Mouse (Mus musculus) gastrocnemius, postnatal 4 days (tissue): ENCODE measurements at regions not wholly inside any gene's neighbourhood (a gene's known extent, or its start where the extent isn't known, plus 50 kb on each side); places are given as distances from the start of the nearest gene placed in this dataset.

Experiments
- DNase-seq, 2 experiments: peaks; one replicate each; pipeline ENCODE4 v3.0.0; 2021 to 2022; ENCODE audit warnings: low spot score in 2 of 2, mixed read lengths in 2 of 2

DNA sequence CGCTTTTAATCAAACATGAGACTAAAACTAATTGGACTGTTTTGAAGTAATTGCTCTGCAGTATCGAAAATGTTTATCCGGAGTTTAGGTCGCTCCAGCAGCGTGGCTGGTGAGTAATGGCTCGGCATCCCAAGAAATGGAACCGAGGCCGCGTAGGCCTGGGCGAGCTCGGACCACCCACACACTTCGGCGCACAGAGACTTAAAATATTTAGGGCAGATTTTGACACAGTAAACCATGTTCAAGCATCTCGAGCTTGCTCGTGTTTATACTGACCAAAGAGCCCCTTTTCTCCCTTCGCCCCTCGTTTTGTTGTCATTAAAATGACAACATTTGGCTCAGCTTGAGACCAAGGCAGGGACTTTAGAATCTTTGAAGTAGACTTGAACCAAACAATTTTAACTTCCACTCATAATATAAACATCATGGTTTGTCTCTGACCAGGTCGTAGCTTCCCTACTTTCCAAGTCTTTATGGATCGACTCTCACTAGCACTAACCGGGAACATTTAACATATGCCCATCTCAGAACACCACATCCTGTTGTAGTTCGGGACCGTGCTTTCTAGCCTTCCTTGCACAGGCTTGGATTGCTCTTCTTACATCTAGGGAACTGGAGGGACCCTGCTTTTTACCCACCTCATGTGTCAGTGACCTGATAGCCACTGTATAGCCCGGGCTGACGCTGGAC lies 223.0 kb upstream of the Map3k1 start:
- DNase-seq = no peak

DNA sequence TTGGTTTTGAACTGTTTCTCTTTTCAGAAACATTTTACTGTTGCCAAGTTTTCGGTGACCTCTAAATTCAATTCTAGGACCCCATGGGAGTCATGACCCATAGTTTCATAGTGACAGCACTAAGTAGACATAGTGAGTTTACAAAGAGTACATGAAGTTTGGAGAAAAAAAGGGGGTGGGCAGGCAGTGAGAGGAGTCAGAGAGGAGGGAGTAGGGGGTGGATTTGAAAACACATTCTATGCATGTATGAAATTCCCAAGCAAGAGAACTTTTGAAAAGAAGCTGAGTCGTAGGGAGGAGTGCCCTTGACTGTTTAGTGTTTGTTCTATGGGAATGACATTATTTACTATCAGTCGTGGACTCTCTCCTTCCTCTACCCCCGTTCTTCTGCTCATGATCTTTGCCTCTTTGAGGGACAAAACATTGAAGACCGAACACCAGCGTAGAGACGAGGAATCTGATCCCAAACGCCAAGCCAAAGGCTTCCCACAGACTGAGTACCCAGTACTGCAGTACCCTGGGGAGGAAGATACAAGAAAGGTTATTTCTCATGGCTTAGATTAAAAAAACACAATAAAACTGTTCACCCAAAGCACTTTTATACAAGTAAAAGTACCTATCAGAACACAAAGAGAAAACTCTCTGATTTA lies 229.1 kb upstream of the Map3k1 start:
- DNase-seq = no peak

DNA sequence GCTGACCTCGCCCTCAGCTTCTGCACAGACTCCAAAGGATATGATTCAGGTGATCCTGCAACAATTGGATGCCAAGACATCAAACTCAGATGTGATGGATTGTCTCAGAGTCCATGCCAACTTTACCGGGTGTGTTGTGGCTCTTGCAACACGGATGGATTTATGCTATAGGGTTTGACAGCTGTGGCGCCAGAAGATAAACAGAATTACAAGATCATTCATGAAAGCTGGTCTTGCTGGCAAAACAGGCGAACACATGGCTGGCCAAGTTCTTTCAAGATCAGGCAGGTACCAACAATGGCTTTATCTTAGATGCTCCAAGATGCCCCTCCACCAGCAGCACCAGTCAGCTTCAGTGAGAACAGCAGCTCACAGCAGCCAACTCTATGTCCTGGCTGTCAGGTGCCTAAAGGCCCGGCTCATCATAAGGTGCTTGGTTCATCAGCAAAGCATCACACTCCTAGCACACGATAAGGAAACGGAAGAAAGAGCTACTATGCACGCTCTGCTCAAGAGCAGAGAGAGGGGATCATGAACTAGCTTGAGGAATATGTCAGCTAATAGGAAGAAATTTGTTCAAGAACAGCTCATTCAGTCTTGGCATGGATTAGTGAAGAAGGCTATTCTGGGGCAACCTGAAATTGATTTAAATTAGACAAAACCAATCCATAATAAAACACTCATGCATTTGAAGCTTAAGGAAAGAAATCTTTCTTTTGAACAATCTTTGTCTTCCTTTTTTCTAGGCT lies 229.9 kb upstream of the Map3k1 start:
- no peak for DNase-seq

DNA sequence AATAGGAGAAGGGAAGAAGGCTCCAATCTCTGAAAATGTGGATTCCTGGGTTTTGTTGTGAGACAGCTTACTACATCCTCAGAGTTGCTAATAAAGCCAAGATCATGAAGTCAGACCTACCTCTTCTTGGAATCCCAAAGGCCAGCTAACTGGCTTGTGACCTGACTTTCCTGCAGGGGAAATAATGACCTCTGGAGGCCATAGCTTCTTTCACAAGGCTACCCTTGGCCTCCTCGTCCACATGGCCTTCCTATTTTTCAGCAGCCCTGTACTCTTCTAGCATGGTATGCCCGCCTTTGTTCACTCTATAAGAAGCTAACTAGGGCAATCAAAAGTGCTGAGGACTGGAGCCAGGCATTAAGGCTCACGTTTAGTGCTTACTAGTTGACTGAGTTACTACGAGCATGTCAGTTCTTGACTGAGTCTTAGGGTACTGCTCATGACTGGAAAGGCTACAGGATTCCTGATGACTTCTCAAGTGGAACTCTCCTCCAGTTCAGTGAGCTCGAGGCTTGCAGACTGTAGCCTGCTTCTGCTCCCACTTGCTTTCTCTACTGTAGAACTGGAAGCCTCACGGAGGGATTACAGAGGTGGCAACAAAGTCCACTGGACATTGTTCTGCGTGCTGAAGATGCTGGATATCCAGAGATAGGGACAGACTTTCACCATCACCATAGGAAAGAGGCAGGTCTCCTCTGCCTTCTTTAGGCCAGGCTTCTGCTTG lies 230.8 kb upstream of the Map3k1 start:
- DNase-seq = no peak

DNA sequence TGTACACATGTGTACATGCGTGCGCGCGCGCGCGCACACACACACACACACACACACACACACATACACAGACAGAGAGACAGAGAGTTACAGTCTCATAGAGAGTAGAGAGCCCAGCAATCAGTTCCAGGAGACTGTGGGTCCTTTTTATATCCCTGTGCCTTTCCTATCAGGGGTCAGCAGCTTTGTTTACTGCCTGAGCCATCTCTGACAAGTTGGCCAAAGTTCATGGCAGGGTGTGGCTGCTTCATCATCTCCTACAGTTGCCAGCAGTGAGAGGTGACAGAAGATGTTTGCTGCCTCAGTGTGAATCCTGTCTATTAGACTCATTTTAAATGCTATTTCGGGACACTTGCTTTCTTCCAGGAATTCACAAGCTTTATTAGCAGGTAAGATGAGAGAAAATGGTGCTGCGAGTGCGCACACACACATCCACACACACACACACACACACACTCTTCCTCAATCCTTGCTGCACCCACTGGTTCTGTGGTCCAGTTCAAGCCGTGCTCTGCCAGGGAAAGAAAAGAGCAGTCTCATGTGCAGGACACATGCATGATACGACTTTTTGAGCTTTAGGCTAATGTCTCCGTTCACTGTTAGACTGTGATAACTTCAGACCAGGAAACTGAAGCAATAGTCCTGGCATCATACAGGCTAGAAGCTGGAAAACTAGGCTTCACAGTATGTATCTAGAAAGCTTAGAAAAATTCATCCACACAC lies 234.9 kb upstream of the Map3k1 start:
- no peak for DNase-seq

DNA sequence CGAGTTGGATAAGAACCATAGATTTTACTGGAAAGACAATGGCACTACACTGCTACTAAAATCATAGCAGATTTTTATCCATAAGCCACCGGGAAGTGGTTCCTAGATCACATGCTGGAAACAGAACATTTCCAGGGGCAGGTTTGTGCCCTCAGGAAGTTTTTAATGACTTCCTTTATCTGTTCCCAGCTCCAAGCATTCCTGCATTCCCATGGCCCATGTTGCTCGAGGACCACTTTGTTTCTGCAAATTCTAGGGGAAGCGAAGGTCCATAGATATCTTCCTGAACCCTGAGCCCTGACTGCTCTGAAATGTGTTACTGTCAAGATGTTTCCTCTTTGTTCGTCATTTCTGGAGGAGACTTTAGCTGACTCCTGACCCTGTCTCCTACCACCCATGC lies 235.6 kb upstream of the Map3k1 start:
- DNase-seq = no peak

DNA sequence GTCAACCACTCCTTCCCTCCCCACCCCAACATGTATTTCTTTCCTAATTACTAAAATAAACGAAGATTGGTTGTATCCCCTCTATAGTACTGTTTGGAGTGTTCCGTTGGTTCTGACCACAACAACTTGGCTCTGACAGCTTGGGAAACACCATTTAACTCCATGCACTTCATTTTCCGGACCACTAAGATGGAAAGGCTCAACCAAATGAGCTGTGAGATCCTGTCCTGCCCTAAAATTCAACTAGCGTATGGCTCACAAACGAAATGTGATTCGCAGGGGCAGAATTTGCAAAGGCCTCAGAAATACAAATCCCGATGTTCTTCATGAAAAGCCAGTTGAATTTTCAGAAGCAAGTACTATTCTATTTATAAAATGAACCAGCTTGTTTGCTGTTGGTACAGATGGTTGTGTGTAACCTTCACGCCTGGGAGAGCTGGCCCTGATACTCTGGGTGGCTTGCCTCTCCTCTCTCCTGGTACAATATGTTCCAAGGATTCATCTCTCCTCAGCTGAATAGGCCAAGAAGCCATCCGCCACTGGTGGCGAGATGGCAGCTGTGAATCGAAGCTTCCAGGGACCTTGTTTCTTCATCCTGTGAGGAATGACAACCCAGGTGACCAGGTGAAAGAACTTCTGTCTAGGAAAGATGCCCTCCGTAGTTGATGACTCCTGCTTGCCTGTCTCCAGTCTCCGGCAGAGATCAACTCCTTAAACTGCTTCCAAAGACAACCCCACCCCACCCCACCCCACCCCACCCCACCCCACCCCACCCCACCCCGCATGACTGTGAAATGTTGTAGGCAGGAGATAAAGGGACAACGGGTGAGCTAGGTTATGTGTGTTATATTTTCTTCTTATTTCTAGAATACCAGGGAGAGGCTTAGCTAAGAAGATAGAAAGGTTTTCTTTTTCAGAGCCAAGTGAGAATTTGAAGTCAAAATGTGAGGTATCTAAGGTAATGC lies 237.7 kb upstream of the Map3k1 start:
- no peak for DNase-seq

DNA sequence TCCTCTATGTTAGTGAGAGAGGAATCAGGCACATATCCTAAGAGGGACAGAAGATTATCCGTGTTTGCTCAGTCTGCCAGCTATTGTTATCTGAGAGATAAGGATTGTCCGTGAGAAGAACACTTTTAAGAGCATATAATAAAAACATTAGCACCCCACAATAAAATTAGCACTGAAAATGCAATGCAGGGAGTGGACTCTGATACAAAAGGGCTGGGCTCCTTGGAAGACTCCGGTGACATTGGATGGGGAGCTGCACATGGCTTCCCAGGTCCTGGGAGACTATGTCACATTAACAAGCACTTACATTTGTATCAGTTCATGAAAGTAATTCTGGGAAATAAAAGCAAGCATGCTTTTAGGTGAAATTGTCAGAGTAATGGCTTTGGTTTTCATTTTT lies 238.6 kb upstream of the Map3k1 start:
- DNase-seq = no peak

DNA sequence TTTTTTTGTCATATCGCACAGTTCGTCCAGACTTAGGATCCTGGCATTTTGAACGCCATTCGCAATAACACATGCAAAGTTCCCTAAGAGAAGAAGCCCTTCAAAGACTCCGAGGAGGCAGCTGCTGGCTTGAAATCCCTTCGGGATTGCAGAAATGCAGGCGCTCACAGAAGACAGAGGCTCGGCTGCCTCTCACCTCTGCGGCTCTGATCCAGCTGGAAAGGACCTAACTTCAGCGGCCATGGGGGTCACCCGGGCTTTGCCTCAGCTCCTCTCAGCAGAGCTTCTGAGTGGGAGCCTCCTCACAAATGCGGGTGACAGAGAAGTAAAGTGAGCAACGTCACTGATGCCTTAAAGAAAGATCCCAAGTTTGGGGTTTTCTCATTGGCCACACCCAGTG lies 239.1 kb upstream of the Map3k1 start:
- DNase-seq = no peak

DNA sequence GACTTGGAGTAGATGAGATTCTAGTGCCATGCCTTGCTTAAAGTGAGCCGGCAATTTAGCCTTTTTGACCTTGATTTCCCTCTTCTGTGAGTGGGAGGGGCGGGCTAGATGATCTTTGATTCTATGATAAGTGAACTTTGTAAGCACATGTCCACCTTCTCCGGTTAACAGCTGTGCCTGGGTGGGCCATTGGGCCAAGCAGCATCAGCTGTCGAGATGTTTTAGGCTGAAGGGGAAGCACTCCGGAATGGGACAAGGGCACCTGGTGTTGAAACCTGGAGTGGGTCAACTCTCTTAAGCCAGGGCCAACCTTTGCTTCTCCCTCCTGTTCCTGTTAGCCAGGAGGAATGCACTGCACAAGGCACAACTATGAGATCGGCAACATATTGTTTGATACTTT lies 239.5 kb upstream of the Map3k1 start:
- DNase-seq = no peak

DNA sequence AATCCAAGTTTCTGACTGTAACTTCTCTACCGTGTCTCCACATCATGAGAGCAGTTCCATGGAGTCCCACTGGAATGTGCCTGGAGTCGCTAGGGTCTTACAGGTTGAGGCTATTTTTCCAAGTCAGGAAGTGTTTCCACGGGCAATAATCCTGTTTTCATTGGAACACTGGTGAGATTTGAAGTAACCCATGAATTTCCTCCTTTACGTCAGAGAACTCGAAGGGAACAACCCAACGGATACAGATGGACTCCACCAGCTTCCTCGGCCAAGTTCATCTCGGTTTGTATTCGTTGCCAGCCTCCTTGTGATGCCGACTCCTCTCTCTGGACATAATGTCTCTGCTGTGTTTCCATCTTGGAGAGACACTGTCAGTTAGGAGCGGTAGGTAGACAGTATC lies 237.4 kb upstream of the Ankrd55 start:
- DNase-seq = no peak

DNA sequence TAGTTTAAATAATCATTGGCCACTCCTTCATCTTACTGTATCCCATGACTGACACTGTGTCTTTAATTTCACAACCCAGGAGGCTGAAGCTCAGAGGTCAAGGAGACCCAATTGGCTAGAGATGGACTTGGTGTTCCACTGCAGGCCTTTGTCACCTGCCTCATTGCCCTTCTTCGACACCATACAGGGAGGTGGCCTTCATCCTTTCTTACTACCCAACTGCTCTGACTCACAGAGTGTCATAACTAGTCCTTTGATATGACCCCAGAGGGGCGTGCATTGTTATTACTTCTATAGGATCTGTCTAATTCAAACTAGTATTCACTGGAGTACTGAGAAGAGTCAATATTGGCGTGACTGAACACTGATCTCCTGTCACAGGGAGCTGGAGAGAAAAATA lies 236.2 kb upstream of the Ankrd55 start:
- DNase-seq = no peak

DNA sequence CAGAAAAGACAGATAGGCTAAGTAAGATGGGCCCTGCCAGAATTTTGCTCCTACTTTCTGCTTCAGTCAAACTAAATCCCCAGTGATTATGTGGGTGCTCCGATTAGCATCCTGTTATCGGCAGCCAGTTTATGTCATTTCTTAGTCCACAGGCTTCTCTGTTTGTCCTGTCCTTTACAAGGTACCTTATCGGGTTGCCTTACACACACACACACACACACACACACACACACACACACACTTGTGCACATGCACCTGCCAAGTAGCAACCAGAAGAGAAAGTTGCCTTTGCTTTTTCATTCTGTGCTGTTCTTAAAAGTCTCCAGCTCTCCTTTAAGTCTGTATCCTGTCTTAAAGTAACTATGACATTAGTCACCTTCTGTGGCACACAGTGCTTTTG lies 235.8 kb upstream of the Ankrd55 start:
- no peak for DNase-seq

DNA sequence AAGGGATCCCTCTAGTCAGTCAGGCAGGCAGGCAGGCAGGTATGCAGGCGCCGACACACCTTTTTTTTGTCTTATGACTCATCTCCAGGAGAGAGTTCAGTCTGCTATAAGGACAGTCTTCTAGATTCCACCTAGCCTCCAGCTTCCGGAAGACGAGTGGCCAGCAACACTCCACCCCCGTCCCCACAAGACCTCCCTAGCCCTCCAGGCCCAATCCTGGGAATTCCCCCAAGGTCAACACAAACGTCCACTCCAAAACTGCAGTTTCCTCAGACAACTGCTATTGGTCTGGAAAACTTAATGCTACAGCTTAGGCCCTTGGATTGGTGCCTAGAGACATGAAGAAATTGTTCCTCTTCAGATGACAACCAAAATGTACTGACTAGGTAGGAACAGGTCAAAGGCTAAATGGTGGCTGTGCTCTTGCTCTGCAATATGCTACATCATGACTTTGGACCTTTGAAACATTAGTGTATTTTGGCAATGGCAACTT lies 233.3 kb upstream of the Ankrd55 start:
- DNase-seq = no peak

DNA sequence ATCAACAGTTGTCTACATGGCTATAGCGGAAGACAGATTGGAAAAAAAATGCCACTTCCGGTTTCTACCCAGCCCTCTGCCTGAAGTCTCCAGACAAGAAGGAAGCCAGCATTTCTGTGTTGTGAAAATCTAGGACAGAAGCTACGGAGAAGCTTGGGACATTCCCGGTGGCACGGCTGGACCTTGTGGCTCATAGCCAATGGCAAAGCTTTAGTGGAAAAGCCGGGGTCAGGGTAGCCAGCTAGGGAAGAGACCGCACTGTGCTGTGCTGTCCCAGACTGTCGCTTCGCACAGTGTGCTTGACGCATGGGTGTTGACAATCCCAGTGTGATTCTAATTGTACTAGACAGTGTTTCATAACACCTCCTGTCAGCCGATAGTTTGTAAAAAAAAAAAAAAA lies 230.0 kb upstream of the Ankrd55 start:
- no peak for DNase-seq

DNA sequence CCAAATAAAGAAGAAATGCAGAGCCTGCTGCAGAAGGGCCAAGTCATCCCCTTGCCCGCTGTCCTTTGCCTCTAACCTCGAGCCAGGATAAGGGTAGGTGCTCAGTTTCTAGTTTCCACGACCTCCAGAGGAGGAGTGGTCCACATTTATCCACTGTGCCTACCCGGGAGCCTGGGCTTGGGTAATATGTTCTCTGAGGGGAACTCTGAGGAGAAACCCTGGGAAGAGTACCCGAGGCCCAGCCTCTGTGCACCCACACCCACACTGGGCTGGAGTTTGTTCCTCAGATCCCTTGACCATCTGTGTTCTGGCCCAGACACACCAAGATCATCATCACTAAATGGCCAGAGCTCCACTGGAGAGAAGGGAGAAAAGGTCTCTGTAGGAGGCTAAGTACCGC lies 229.5 kb upstream of the Ankrd55 start:
- DNase-seq = no peak

DNA sequence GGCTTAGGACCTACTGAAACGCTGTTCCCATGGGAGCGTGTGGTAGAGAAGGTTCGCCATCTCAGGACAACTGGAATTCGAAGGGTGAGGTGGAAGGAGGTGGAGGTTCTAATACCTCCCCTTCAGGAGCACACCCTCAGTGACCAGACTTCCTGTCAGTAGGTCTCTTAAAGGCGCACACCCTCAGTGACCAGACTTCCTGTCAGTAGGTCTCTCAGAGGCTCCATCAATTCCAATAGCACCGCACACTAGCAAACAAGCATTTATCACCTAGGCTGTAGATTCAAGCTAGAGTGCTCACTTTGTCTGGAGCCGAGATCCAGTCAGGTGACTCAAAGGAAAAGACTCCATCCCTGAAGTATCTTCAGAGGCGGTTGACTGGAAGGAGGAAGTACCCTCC lies 226.2 kb upstream of the Ankrd55 start:
- DNase-seq = no peak

DNA sequence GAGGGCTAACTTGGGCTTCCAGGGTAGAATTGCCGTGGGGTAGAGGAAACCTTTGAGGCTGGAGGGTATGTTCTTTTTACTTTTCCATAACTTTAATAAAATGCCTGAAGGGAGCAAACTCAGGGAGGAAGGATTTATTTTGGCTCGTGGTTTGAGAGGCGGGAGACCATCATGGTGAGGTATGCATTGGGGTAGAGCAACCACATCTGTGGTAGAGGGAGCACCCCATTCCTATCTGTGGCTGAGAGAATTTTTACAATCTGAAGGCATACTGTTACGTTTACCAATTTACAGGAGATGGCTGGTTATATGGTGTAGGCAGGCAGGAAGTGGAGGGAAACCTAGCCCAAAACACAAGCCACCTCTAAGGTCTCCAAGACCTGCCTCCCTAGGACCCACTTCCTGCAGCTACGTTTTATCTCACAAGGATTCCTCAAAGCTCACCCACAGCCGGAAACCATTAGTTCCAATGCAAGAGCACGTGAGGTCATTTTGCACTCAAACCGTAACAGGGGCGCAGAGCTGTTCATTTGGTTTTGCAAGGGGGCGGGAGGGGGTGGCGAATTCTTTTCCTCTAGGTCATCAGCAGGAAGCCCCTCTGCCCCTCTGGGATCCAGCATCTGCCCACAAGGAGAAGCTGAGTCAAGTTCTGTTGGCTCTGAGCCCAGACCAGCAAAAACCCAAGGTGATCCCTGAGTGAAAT lies 224.7 kb upstream of the Ankrd55 start:
- DNase-seq = no peak

DNA sequence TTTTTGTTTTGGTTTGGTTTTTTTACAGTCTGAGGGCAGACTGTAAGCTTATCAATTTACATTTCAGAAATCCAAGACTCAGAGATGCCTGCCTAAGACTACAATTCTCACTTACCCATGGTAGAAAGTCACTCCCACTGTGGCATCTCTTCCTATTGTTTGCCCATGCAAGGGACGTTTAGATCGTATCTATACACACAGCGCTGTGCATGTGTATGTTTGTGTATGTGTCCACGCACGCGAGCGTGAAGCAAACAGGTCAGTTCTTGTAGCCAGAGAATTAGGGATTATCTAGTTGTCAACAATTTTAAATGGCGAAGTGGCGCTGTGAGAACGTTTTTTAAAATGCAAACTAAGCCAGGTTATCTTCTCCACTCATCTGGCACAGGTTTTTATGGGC lies 223.6 kb upstream of the Ankrd55 start:
- DNase-seq = no peak
